Mouse (Mus musculus): ENCODE measurements around the gene Gm21731.
"Not testable (repeated sequence)": the region's sequence is repeated elsewhere in the genome, so short reads cannot be mapped to it uniquely, and the experiment has no call there.

Gm21731 gene

DNA sequence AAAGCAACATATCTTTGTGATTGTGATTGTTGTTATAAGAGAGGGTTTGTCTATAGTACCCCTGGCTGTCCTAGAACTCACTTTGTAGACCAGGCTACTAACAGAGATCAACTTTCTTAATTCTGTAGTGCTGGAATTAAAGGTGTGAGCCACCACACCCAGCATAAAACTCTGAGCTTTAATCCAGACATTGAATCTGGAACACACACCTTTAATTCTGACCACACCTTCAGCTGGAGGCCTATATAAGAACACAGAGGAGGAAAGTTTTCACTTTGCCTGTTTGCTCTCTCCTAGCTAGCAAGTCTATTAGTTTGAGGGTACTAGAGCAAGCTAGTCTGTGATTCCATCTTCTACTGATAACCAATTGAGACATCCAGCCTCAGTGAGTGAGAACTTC lies at the start of gene Gm21731:
Gene Gm21731, plus strand, starts transcription at position 301 of the 400 bp plus-strand sequence.
- not testable (repeated sequence) for DNase-seq

DNA sequence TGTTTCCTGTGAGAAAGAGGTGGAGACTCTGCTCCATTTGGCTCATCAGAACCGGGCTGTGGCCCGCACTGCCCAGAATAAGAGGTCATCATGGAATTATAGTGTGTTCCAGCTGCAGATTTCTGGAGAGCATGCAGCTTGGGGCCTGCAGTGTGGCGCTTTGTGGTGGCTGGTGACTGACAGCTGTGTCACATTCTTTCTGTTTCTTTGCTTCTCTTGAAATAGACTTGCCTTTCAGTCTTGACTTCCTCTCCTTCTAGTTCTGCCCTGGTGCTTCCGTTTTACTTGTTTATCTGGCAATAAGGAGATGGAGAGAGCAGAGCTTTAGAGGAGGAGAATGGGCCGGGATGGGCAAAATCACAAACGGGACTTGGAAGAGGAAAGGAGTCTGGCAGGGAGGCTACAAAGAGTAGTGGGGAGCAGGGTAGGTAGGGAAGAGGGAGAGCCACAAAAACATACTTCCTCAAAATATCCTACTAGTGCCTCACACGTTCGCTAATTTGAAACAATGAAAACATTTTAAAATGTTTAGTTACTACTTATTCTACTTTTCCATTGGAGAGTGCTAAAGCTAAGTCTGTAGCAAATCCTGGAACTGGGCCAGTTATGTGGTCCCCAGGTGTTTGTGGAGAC lies 42.6 kb upstream of the Gm21731 start:
- DNase-seq: not testable (repeated sequence)

DNA sequence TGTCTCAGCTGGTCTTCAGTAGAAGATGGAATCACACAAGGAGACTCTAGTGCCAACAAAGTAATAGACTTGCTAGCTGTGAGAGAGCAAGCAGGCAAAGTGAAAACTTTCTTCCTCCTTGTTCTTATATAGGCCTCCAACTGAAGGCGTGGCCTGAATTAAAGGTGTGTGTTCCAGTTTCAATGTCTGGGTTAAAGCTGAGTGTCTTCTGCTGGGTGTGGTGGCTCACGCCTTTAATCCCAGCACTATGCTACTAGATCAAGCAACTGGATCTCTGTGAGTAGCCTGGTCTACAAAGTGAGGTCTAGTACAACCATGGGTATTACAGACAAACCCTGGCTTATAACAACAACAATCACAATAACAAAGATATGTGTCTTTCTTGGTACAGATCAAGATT lies 23.1 kb upstream of the Gm21731 start, which contains the start of gene Gm21762:
Gene Gm21762, minus strand, starts transcription at position 101 of the 400 bp plus-strand sequence.
- DNase-seq: not testable (repeated sequence)

DNA sequence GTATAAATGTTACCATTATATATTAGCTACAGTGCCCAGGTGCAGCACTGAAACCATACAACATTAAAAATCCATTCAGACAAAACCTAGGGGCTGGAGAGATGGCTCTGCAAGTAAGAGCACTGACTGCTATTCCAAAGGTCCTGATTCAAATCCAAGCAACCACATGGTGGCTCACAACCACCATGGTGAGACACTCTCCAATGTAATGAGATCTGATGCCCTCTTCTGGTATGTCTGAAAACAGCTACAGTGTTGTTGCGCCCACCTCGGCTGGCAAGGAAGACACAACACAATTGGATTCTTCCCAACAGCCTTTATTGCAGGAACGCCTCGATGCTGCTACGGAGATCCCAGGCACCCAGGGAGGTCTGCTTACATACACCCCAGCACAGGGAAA lies 18.0 kb upstream of the Gm21731 start:
- DNase-seq: not testable (repeated sequence)

DNA sequence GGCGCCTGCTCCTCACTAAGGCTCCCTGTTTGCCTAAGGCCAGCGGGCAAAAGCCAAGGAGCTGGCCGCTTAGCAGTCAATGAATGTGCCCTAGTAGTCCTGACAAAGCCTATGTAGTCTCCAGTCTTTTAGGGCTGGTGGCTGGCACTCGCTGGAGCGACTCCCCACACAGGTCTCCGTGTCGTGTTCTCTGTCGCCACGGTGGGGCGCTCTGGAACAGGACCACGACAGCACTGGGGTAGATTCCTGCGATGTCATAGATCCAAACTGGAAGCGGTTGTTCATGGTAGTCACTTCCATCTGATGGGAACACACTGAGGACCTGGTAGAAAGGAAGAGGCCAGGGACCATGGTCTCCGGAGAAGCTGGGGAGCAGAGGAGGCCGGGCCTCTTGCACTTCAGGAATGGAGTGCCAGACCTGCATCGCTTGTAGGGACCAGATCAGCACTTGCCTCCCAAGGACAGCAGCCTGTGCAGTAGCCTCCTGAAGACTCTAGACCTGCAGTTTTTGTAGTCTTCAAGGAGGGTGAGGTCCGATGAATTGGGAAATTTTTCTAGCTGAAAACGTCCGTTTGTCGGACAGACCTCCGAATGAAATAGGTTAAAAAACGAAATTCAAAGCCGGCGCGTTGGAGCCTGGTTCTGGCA lies 15.8 kb upstream of the Gm21731 start:
- not testable (repeated sequence) for DNase-seq

DNA sequence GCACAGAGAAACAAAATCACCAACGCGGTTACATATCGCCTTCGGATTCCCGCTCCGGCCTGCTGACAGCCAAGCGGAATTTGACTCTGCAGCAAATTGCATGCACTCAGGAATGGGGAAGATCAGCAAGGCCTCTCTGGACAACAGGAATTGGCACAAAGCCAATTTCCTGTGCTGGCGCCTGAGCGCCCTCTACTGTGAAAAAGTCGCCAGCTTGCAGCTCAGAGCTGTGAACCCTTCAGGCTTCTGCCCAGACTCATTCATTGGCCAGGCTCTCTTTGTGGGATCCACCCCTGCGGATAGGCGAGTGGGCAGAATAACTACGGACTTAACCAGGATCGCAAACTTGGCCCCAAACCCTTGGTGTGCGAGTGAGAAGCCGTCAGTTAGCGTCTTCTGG lies 7.1 kb upstream of the Gm21731 start:
- DNase-seq: not testable (repeated sequence)

DNA sequence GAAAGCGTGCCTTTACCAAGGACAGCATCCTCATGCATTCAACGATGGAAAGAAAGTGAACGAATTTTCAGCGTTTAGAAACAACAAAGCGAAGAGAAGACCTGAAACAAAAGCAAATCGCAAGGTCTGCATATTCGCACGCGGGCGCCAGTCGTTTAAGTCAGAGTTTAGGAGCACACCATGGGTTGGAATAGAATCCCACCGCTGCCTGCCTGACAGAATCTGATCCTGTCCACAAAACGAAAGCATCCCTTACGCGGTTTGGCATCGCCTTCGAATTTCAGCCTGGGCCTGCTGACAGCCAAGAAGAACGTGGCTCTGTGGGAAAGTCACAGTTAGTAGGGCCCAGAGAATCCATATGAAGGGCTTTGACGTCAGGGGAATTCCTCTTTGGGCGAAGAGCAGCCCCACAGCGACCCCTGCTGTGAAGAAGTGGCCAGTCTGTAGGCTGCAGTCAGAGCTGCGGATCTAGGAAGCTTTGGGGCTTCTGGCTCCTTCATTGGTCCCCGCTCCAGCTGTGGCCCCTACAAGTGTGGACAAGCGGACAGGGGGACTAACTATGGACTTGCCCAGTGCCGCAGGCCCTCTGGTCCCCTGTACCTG lies 6.4 kb upstream of the Gm21731 start:
- DNase-seq: not testable (repeated sequence)

DNA sequence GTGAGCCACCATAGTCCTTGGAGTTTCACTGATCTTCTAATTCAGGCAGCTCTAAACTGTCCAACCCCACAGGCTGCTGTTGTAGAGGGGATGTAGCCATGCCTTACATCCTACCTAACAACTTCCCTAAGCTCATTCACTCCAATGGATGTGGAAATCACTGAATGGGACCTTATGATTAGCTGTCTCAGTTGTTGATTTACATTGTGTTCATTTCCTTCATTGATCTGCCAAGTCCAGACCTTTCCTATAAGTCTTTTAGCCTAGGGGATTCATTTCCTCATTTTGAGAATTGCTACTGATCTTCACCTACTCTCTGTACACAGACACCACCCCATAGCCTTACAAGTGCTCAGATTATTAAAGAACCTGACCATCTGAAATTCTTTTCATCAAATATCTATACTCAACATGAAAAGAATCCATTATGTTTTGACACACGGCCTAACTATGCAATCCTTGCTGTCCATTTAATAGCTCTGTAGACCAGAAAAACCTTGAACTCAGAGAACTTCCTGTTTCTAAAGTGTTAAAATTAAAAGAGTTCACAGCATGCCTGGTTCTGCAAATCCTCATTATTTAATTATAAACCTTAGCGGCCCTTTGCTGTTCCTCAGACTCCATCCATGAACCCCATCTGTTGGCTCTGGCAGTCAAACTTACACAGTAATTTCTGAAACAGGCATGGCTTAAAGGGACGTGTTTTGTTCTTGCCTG lies 12.5 kb downstream of the Gm21731 start:
- not testable (repeated sequence) for DNase-seq

DNA sequence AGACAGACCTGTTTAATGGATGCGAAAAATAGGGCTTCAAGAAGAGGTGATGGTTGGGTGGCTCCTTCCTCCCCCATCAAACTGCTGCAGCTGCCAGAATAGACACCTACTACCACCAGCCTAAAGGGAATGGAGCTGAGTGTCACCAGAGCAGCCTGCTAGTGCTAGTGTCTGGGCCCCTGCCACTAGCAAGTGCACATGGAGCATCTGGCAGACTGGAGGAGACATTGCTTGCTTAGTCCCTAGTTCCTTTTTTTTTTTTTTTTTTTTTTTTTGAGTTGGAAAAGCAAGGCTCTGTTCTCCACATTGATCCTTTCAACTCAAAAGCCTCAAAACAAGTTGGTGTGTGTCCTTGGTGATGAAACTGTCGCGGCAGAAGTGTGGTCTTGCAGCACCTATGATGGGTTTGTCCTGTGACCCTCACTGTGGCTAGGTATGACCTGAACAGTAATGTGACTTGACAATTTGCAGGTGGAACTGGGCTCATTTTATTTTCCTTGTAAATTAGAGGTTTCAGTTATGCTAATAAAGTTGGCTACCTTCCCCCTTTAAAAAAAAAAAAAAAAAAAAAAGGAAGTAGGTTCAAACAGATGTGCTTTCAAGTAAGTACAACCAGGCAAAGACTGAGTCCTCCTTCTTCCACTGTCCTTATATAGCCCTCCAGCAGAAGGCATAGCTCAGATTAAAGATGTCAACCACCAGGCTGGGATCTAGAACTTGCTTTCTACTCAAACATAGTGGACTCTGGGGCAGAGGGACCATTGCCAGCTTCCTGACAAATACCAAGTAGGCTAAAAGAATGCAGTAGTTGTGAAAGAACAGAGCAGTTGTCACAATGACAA lies 20.1 kb downstream of the Gm21731 start:
- DNase-seq: not testable (repeated sequence)

DNA sequence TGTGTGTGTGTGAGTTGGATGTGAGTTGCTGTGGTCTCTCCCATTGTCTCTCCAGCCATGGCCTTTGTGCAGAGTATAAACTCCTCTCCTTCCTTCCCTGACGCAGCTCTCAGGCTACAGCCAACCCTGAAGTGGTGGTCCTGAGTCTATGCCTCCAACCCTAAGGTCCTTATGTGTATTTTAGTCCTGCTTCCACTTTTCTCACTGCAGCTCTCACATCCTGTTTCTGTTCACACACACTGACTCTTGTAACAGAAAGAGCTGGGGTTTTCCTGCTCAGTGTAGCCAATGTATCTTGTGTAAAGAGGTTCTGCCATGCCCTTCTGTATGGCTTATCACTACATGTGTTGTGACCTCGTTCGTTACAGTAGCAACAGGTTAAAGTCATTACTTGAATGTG lies 20.8 kb downstream of the Gm21731 start:
- not testable (repeated sequence) for DNase-seq

DNA sequence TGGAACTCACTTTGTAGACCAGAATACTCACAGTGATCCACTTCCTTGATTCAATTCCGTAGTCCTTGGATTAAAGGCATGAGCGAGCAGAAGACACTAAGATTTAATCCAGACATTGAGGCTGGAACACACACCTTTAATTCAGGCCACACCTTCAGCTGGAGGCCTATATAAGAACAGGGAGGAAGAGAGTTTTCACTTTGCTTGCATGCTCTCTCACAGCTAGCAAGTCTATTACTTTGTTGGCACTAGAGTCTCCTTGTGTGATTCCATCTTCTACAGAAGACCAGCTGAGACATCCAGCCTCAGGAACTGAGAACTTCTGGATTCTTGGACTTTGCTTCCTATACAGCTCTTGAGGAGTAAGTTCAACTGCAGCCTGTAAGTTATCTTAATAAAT lies 24.0 kb downstream of the Gm21731 start, which contains the start of gene AF067061:
Gene AF067061, plus strand, starts transcription at position 245 of the 400 bp plus-strand sequence.
- not testable (repeated sequence) for DNase-seq

DNA sequence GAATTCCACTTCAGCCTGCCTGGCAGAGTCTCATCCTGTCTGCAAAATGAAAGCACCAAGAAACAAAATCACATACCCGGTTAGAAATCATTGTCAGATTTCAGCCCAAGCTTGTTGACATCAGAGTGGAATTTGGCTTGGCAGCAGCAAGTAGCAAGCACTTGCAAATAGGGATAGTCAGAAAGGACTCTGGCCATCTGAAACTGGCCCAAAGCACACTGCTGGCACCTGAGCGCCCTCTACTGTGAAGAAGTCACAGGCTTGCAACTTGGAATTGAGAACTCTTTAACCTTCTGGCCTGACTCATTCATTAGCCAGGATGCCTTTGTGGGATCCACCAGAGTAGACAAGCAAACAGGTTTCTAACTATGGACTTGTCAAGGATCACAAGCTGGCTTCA lies 38.9 kb downstream of the Gm21731 start:
- DNase-seq: not testable (repeated sequence)

DNA sequence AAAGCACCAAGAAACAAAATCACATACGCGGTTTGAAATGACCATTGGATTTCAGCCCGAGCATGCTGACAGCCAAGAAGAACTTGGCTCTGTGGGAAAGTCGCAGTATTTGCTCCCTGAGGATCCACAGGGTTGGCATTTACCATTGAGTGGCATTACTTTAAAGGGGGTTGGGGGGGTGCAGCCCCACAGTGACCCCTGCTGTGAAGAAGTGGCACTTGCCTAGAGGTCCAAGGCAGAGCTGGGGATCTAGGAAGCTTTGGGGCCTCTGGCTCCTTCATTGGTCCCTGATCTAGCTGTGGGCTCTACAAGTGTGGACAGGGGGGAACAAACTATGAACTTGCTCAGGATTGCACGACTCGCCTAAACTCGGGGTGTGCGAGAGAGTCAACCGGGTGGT lies 39.9 kb downstream of the Gm21731 start:
- DNase-seq: no peak
